Mouse (Mus musculus) midbrain, embryonic 16.5 days (tissue): ENCODE results near the gene Pbx1. TPM values are rescaled to one million over a fixed set of nuclear protein-coding genes. Genes with fewer than 3 reads are reported as not detected.

Source experiments
- ATAC-seq: fragments of 200-750 bp; cut with Nextera tagmentation; 2 replicates; pipeline ENCODE4 v1.8.0; 2017; ENCODE audit warnings: moderate TSS enrichment
- H3K27ac ChIP-seq: fragments of 300-500 bp; sonication (generic); 2 replicates; pipeline ENCODE4 v1.5.1; 2014; ENCODE audit warnings: mild to moderate bottlenecking, low read length, mixed read lengths
- H3K27me3 ChIP-seq: fragments of 300-500 bp; sonication (generic); 2 replicates; pipeline ENCODE4 v1.6.1; 2014; ENCODE audit warnings: low read depth, low read length, mixed read lengths; ENCODE audit not compliant: control insufficient read depth, insufficient read depth
- H3K36me3 ChIP-seq: fragments of 300-500 bp; sonication (generic); 2 replicates; pipeline ENCODE4 v1.6.1; 2014; ENCODE audit warnings: mild to moderate bottlenecking, low read length, moderate library complexity, mixed read lengths; ENCODE audit not compliant: control insufficient read depth, insufficient read depth
- H3K4me1 ChIP-seq: fragments of 300-500 bp; sonication (generic); 2 replicates; pipeline ENCODE4 v1.6.1; 2014; ENCODE audit warnings: mild to moderate bottlenecking, low read length, mixed read lengths; ENCODE audit not compliant: control insufficient read depth, insufficient read depth
- H3K4me2 ChIP-seq: fragments of 300-500 bp; sonication (generic); 2 replicates; pipeline ENCODE4 v1.6.1; 2014; ENCODE audit warnings: mild to moderate bottlenecking, low read length, mixed read lengths
- H3K4me3 ChIP-seq: fragments of 300-500 bp; sonication (generic); 2 replicates; pipeline ENCODE4 v1.5.1; 2014; ENCODE audit warnings: low read depth, mild to moderate bottlenecking, low read length, moderate library complexity, mixed read lengths
- H3K9ac ChIP-seq: fragments of 300-500 bp; sonication (generic); 2 replicates; pipeline ENCODE4 v1.6.1; 2014; ENCODE audit warnings: low read depth, low read length, mixed read lengths
- H3K9me3 ChIP-seq: fragments of 300-500 bp; sonication (generic); replicated peaks from 2 replicates; pipeline ENCODE4 v1.6.1; 2014; ENCODE audit warnings: mild to moderate bottlenecking, low read length, mixed read lengths; ENCODE audit not compliant: control insufficient read depth, poor library complexity, severe bottlenecking
- WGBS: fragments of 180-500 bp; shearing (Covaris S2); extraction: QIAGEN DNeasy Blood & Tissue Kit; methylation state at CpG from one replicate; pipeline ENCODE4 v1.1.7; 2014; 5-methylcytosine and 5-hydroxymethylcytosine counted together
- polyA plus RNA-seq: library from polyadenylated mRNA; unstranded; fragments of >200 nt; fragmentation: Nextera tagmentation; extraction: Ambion mirVana; gene quantifications from 2 replicates; pipeline ENCODE4 v1.2.1, GENCODE M21; 2015

The Pbx1 gene
- polyA plus RNA-seq, 1 experiment from 2014 or later, result 71.8 TPM

DNA sequence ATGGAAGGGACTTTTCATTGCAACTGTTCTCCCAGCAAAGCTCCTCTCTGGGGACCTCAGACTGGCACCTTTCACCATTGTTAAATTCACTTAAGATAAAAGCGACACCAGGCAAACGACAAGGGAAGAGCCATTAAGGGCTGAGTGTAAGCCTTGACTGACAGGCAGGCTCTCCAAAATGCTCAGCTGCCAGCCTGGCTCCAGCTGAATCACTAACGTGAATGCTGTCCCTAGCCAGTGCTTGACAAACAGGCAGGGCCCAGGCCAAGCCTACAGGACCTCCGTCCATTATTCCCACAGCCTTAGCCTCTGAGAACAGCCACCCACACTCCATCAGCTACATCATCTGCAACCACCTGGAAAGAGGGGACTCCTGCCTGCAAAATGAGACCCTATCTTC lies 337.4 kb downstream of the Pbx1 start:
- Histone ChIP-seq H3K4me3 (no peak overlapping the region), H3K9me3 (no peaks in the 10 kb centered on the region), H3K4me2 (no peak overlapping the region), H3K27me3 (no peaks in the 10 kb centered on the region), H3K9ac (no peak overlapping the region), H3K4me1 (no peaks in the 10 kb centered on the region), H3K27ac (no peak overlapping the region), H3K36me3 (no peaks in the 10 kb centered on the region)
- no peak for ATAC-seq
- 30% methylated on average over 4 of the region's 4 CpGs for WGBS

DNA sequence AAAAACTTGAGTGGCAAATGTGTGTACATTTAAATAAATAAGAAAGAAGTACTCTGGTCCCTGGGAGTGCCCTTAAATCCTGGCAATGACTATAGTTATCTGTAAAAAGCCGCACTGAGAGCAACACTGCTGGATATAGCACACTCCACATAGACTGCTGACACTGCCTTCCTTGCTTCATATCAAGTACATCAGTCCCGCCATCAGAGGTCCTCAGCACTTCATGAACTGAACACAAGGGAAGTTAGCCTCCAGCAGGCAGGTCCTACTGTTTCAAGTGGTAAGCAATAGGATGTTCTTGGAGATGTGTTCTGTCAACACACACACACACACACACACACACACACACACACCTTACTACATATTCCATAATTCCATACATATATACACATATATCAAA lies 339.0 kb downstream of the Pbx1 start:
- 87% methylated on average over 2 of the region's 2 CpGs for WGBS
- Histone ChIP-seq H3K9me3 (no peaks in the 10 kb centered on the region), H3K4me3 (no peak overlapping the region), H3K4me1 (no peaks in the 10 kb centered on the region), H3K36me3 (no peaks in the 10 kb centered on the region), H3K9ac (no peak overlapping the region), H3K27me3 (no peaks in the 10 kb centered on the region), H3K27ac (no peak overlapping the region), H3K4me2 (no peak overlapping the region)
- peak; percentile 68 for ATAC-seq

DNA sequence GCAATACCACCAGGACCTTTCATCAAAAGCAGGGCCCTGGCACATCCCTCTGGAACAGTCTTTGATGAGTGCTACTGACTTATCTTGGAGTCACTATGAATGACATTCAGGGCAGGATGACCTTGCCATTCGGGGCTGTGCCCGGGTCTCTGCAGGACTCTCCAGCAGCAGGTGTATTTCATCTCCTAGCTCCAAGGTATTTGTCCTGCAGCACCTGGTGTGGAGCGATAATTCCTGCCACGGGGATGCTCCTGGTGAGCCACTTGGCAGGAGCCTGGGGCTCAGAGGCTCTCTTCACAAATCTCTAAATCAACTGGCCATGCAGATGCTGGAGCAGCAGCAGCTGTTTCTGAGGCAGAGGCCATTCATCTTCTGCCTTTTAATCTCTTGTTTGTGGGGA lies 340.4 kb downstream of the Pbx1 start:
- H3K36me3 ChIP-seq, result no peaks in the 10 kb centered on the region
- no peak overlapping the region for H3K9ac ChIP-seq
- 54% methylated on average over 4 of the region's 4 CpGs for WGBS
- H3K27me3 ChIP-seq, result no peaks in the 10 kb centered on the region
- H3K27ac ChIP-seq, result no peak overlapping the region
- no peaks in the 10 kb centered on the region for H3K4me1 ChIP-seq
- no peak for ATAC-seq
- H3K4me3 ChIP-seq, result no peak overlapping the region
- H3K4me2 ChIP-seq, result no peak overlapping the region
- H3K9me3 ChIP-seq, result no peaks in the 10 kb centered on the region

DNA sequence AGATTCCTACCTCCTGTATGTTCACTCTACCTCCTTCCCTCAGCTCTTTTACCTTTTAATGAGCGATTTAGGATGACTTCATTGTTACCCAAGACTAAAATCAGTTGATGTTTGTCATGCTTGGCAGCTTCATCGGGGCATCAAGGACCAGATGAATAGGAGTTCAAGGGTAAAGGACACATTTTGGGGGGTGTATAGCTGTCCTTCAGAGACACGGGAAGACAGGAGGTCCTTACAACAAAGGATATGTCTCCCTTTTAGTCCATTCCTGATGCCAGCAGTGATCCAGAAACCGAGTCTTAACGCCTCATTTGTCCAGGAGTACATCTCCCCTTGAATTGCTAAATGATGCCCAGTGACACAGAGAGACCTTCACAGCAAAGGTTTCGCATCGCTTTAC lies 343.4 kb downstream of the Pbx1 start:
- no peak overlapping the region for H3K27ac ChIP-seq
- no peak for ATAC-seq

DNA sequence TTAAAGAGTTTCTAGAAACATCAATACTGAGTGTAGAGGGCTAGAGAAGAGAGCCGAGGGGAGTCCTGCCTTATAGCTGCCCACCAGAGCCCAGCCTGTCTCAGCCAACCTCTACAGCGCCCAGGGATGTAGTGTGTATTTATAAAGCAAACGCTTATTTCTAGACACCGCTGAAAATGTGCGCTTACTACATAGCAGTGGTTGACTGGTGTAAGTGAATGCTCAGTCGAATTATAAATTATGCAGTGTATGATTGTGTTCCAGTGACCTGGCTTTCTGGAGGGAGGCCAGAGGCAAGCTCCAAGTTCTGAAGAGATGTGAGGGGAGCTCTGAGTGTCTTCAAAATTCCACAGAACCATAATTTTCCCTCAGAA lies 352.7 kb downstream of the Pbx1 start:
- WGBS, result 91% methylated on average over 6 of the region's 6 CpGs

More for the DNA sequence above, 343.4 kb downstream of the Pbx1 start:
- no peaks in the 10 kb centered on the region for H3K4me1 ChIP-seq
- H3K4me3 ChIP-seq, result no peak overlapping the region
- H3K9ac ChIP-seq, result no peak overlapping the region
- no peaks in the 10 kb centered on the region for H3K36me3 ChIP-seq
- no peaks in the 10 kb centered on the region for H3K9me3 ChIP-seq
- WGBS, result 58% methylated on average over 7 of the region's 7 CpGs
- H3K27me3 ChIP-seq, result no peaks in the 10 kb centered on the region
- H3K4me2 ChIP-seq, result no peak overlapping the region

DNA sequence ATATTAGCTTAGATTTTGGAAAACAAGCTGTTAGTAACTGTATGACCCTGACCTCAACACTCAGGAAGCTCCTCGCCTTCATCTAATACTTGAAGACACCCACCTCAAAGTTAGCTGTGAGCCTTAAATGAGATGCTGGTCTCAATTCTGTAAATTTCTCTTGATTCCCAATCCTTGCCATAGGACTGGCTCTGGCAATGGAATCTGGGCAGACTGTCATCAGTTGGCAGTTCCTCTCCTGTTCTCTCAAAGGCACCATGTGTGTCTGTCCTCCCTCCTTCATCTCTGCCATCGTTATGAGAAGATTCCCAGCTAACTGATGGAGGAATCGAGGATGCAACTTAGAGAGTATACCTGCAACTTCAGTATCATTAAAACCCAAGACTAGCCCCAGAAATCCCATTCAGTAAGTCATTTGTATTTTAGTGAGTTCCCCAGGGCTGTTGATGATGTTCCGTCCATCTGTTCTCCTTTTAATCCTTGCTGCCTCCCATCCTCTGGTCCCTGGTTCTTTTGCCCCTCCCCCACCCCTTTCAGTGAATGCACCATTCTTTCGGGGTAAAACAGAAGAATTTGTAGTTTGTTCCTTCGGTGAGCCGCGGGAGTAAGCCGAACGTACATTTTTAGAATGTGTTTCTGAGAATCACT lies 353.2 kb downstream of the Pbx1 start:
- no peak overlapping the region for H3K27ac ChIP-seq
- ATAC-seq, result no peak

More for the DNA sequence above, 352.7 kb downstream of the Pbx1 start:
- Histone ChIP-seq H3K4me3 (no peak overlapping the region), H3K27ac (no peak overlapping the region), H3K9ac (no peak overlapping the region), H3K9me3 (no peaks in the 10 kb centered on the region), H3K4me2 (no peak overlapping the region), H3K27me3 (no peaks in the 10 kb centered on the region), H3K4me1 (no peaks in the 10 kb centered on the region), H3K36me3 (no peaks in the 10 kb centered on the region)
- ATAC-seq, result no peak

DNA sequence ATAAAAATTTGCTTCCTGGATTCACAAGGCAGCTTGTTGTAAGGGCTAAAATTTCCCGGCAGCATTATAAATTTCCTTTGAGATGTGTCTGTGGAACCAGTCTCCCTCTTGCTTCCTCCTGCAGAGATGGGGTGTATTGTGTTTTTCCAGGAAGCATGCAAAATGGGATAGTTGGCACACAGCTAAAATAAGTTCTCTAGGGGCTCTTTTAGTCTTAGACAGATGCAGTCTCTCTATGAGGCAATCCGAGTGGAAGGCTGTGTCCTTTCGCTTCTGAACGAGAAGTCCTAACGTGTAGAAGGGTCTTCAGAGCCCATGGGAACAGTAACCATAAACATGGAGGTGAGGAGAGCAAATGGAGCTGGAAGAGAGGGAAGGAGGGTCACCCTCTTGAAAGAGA lies 360.1 kb downstream of the Pbx1 start:
- H3K36me3 ChIP-seq, result no peaks in the 10 kb centered on the region
- H3K4me2 ChIP-seq, result no peak overlapping the region
- no peak overlapping the region for H3K4me3 ChIP-seq
- H3K27ac ChIP-seq, result no peak overlapping the region
- H3K4me1 ChIP-seq, result peaks cover 6% of the 10 kb centered on the region
- H3K9ac ChIP-seq, result no peak overlapping the region
- 69% methylated on average over 5 of the region's 5 CpGs for WGBS
- no peaks in the 10 kb centered on the region for H3K9me3 ChIP-seq
- no peak for ATAC-seq
- no peaks in the 10 kb centered on the region for H3K27me3 ChIP-seq

More for the DNA sequence above, 353.2 kb downstream of the Pbx1 start:
- H3K9ac ChIP-seq, result no peak overlapping the region
- H3K36me3 ChIP-seq, result no peaks in the 10 kb centered on the region
- H3K4me3 ChIP-seq, result no peak overlapping the region
- no peaks in the 10 kb centered on the region for H3K4me1 ChIP-seq
- WGBS, result 69% methylated on average over 10 of the region's 10 CpGs
- no peak overlapping the region for H3K4me2 ChIP-seq
- H3K27me3 ChIP-seq, result no peaks in the 10 kb centered on the region
- no peaks in the 10 kb centered on the region for H3K9me3 ChIP-seq

DNA sequence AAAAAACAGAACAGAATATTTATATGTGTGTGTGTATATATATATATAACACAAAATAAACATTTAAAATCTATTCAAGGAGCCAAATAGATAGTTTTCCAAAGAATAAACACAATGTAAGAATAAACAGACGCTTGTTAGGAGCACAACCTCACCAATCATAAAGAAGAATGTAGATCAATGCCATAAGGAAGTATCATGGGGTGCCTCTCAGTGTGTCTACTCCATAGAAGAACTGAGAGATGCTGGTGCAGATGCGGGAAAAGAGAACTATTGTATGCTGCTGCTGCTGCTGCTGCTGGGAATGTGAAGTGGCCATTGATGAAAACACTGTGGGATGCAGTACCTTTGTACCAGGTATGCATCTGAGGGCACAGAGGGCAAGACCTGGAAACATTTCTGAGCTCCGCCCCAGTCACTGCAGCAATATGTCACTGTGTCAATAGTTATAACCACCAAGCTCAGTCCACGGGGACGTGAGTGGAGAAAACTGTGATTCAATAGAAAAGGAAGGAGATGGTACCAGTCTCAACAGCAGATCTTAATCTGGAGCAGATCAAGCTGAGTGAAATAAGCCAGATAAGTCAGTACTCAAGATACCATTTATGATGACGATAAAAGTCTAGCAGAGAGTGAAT lies 361.7 kb downstream of the Pbx1 start:
- H3K4me1 ChIP-seq, result peaks cover 10% of the 10 kb centered on the region
- no peak overlapping the region for H3K4me2 ChIP-seq
- H3K9me3 ChIP-seq, result no peaks in the 10 kb centered on the region
- no peak for ATAC-seq
- no peak overlapping the region for H3K9ac ChIP-seq
- H3K27me3 ChIP-seq, result no peaks in the 10 kb centered on the region
- WGBS, result 86% methylated on average over 6 of the region's 6 CpGs
- no peak overlapping the region for H3K4me3 ChIP-seq
- H3K27ac ChIP-seq, result no peak overlapping the region
- H3K36me3 ChIP-seq, result no peaks in the 10 kb centered on the region

DNA sequence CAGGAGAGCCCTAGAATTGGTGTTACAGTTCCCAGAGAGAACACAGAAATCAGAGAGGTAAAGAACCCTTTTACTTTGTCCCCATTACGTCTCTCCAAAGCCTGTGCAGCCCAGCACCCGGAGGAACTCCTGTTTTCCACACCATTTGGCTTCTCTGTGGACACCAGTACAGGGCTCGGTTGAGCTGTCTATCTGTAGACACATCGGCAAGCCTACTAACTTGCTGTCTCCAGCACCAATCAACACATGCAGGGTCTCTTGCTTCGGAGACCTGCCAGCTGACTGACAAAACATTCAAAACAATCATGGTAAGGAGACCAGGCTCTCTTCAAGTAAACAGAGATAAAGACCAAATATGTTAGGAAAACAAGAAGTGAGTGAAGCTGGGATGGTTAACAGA lies 362.3 kb downstream of the Pbx1 start:
- no peak overlapping the region for H3K4me3 ChIP-seq
- no peak overlapping the region for H3K27ac ChIP-seq
- H3K9ac ChIP-seq, result no peak overlapping the region
- H3K9me3 ChIP-seq, result no peaks in the 10 kb centered on the region
- H3K27me3 ChIP-seq, result no peaks in the 10 kb centered on the region
- no peak overlapping the region for H3K4me2 ChIP-seq
- no peak for ATAC-seq
- WGBS, result 83% methylated on average over 5 of the region's 5 CpGs
- peaks cover 10% of the 10 kb centered on the region for H3K4me1 ChIP-seq
- no peaks in the 10 kb centered on the region for H3K36me3 ChIP-seq
